Mouse (Mus musculus) lung, postnatal 4 days (tissue): ENCODE measurements at regions not wholly inside any gene's neighbourhood (a gene's known extent, or its start where the extent isn't known, plus 50 kb on each side); places are given as distances from the start of the nearest gene placed in this dataset.

Source experiments
- DNase-seq, 2 experiments: peaks; one replicate each; pipeline ENCODE4 v3.0.0; 2021

DNA sequence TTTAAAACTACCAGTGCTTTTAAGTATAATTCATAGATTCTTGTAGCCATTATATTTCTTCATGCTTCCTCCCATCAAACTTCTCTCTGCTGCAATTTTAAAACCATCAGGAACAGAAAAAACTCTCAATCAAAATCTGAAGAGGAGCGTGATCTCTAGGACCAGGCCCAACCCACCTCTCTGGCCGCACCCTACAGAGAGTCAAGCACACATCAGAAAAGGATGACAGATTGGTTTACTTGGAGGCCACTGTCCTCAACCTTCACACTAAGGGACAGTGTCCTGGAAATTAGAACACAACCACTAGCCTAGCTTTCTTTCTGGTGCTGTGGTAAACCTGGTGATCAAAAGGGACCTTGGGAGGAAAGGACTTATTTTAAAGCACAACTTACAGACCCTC is 342.7 kb upstream of the Map3k7 start:
- DNase-seq = no peak

DNA sequence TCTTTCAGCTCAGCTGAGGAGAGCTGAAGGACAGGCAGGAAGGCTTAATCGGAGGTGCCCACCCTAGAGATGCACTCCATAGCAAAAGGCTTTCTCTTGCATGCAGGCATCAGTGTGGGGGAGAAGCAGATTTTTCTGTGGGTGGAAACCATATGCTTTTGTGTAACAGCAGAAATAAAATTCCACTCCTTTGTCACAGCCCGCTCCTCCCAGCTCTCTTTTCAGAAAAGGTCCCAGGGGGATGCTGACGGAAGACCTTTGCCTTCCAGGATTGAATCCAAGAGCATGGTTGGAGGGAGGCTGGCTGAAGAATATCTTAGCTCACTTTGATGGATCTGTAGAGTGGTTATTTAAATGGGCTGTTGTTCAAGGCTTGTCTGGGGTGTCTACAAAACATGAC is 336.8 kb upstream of the Map3k7 start:
- no peak for DNase-seq

DNA sequence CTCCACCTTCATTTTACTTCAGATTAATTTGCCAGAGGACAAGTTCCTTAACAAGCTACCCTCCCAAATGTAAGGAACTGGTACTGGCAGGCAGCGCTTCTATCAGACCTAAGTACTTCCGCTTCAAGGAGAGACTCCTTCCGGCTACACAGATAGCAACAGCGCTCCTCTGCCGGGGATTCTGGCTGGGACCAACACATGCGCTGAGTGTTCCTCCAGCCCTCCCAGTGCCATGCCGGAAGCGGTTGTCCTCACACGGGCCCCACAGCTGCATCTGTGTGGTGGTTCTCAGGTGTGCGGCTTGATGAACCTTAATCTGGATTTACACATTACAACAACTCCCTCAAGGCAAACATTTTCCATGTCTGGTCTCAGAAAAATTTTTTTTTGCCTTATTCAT is 336.1 kb upstream of the Map3k7 start:
- no peak for DNase-seq

DNA sequence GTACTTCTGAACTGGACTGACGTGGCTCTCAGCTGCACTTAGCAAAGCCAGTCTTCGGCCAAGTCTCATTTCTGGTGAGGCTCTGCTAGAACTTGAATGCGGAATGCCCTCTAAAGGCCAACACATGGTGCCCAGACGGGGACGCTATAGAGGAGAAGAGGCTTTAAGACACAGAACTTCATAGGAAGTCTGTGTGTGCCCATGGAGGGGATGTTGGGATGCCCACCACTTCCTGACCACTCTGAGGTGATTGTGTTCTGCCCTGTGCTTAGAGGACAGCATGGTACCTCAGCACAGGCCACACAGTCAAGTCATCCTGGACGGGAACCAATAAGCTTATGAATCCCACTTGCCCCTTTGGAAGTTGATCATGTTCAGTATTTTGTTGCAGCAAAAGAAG is 325.3 kb upstream of the Map3k7 start:
- no peak for DNase-seq

DNA sequence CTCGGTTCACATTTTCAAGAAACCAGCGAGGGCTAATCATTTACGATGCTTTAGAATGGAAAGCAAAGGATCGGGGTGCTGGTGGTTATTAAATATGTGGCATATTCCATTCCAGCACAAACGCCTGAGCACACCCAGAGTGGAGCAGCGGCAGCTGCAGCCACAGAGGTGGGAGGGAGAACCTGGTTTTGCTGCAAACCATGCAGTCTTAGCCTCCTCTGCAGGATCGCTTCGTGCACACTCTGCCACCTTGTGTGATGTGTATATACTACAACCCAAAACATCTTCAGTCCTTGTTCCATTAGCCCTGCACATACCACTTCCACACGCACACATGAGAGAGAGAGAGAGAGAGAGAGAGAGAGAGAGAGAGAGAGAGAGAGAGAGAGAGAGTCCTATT is 321.7 kb upstream of the Map3k7 start:
- DNase-seq = peak; percentile 10 to 31

DNA sequence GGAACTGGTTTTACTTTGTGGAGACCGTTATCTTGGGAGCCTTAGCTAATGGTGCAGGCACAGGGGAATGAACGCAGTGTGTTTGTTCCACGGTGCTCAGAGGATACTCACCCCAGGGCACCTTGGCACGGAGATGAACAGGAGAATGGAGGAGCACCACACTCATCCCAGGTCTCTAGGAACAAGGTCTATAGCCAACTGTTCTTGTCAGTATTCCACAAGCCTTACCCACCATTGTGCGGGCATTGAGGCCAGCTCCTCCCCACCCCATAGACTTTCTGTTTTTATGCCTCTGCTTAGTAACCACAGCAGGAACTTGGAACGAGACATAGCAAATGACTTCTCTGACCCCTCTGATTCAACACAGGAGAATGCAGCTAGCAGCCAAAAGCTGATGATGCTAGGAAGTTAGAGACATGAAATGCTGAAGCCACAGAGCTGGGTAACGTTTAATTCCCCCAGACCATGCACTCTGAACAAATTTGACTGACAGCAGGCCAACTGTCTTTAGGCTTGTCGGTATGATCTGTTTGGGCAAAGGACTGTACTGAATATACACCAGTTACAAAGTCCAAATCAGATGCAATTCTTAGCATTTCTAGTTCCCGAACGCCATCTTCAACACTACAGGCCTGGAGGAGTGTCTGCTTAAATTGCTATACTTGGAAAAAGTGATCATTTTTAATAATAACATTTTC is 321.2 kb upstream of the Map3k7 start:
- DNase-seq = peak; percentile 26 to 29

DNA sequence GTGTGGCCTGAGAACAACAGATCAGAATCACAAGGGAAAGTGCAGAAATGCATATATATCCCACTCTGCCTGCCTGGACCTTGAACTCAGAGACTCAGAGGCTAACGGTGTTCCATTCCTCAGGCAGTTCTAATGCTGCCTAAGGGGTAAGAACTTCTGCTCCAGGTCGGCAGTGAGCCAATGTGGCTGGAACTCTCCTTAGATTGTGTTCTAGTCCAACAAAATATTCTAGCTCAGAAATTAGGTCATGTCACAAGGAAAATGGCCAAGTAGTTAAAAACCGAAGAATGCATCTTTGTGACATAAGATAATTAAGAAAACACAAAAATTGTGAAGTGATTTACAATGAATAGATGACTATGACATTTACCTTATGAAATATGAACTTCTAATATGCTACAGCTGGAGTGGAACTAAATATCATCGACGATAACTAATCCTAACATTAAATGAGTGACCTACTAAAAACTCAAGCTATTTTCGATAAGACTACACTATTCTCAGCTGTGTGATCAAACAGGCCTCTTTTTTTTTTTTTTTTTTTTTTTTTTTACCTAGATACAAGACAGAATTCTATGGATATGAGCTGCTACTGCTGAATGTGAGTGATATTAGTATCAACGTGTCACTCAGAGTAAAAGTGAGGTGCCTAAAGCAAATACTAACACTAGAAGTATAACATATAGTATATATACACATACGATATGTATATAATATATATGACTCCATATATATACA is 315.1 kb upstream of the Map3k7 start:
- no peak for DNase-seq

DNA sequence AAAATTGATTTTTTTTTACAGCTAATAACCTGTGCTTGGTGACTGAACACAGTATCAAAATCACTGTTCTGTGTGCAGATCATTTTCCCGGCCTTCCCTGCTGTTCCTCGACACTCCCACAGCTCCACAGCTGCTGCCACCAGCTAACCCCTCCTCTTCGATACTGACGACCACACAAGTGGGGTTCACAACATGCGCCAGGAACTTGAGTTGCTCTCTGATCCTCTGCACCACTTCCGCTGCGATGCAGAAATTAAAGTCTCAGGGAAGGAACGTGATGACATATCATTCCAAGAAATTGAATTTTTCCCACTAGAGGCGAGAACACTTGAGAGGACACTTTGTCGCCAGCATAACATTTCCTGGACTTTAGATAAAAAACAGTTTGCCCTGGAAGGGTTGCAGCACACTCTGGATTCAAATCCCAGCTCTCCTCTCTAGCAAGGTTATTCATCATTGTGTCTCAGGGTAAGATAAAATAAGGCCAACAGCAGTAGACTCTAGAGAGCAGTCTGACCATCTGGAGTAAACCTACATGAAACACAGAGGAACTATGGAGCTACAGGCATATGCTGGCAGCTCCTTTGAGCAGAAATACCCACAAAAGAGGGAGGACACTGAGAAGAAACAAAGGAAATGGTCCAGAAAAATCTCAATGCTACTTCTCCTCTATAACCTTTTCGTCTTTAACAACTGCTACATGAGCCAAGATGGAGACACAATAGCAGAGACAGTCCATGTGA is 308.4 kb upstream of the Map3k7 start:
- DNase-seq = no peak

DNA sequence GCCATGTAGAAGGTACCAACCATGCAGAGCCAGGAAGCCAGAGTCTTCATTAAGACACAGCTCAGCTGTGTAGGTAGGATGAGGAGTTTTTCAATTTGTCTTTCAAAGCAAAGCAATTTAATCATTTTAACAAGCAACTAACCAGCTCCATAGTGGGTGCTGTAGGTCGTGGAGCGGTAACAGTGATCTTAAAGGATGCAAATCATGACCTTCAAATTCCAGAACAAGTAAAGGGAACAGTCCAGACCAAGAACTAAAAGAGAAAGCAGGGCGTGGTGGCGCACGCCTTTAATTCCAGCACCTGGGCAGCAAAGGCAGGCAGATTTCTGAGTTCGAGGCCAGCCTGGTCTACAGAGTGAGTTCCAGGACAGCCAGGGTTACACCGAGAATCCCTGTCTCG is 307.8 kb upstream of the Map3k7 start:
- no peak for DNase-seq

DNA sequence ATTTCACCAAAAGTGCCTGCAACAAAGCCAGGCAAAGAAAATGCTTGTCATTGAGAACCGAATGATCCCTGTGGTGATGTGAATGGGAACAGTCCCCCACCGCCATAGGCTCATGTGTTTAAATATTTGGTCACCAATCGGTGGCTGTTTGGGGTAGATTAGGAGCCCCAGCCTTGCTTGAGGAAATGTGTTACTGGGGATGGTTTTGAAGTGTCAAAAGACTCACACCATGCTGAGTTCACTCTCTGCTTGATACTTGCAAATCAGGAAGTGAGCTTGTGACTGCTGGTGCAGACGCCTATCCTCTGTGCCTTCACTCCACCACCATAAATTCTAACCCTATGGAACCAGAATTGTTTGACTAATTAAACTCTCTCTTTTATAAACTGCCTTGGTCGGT is 305.1 kb upstream of the Map3k7 start:
- DNase-seq = no peak

DNA sequence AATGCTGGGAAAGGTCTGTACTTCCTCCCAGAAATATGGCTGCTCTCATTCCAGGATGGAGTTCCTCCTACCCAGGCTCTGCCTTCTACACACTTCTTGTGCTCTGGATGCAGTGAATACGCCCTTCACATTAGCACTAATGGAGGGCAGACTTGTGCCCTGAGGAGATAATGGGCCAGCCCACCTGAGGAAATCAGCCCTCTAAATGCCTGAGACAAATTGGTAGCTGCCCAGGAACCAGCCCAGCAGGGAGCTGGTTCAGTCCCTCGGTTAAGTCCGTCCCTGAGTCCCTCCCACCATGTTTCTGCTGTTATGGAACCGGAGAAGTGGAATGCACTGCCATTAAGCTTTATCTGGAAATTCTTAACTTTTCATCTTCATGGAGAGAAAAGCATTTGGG is 303.0 kb upstream of the Map3k7 start:
- no peak for DNase-seq

DNA sequence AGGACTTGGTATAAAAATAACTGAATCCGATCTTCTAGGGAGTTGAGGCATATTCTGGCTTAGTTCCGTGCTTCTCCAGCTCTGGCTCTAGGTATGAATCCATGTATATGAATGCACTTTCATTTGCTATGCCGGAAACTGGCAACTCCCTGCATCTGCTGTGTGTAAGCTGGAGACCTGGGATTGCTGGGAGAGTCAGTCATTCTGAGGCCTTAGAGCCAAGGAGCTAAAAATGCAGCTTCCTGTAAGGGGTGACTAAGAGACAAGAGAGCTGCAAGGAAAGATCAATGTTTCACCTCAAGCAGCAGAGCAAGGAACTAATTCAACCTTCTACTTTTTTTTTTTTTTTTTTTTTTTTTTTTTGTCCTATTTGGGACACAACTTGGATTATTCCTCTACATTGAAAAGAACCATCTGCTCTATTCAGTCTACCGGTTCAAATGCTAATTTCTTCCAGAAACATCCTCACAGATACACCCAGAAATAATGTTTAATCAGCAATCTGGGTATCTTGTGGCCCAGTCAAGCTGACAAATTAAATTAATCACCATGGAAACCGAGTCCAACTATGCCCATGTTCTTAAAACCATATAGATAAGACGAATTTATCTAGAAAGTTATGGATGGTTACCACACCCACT is 292.2 kb upstream of the Map3k7 start:
- DNase-seq = no peak

DNA sequence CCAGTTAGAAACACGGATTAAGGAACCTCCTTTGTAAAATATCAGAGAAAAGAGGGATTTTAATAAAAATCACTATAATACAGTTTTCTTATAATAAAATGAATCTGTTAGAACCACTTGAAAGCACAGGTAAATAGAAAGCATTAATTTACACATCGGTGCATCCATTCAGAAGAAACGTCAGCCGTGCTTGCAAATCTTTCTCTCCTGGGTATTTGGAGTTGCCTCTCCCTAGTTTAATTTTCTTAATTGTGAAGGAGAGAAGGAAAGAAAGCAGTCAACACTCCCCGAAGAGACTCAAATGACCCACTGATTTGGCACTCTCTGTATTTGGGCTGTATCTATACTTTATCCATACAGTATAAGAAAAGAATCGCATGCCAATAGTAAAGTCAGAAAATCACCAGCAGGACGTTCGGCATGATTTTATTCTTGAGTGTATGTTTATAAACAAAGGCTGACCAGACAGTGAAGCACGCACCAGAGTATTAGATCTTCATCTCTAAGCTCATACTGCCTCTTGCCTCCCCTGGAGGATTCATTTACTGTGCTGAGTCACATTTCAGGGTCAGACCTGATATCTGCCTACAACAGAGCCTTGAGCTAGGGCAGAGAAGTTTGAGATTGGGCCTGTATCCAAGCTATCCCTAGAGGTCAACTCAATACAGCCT is 291.6 kb upstream of the Map3k7 start:
- DNase-seq = no peak

DNA sequence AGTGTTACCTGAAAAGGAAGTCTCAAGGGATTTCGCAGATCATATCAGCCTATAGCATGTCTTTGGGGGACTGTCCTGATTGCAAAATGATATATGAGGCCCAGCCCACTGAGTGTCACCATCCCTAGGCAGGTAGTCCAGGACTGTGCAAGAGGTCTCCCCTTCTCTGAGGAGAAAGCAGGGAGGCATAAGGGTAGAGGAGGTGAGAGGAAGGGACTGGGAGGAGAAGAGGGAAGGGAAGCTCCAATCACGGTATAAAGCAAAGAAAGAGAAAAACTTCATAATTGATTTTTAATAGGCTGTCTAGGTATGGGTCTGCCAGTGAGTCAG is 291.1 kb upstream of the Map3k7 start:
- DNase-seq = no peak

DNA sequence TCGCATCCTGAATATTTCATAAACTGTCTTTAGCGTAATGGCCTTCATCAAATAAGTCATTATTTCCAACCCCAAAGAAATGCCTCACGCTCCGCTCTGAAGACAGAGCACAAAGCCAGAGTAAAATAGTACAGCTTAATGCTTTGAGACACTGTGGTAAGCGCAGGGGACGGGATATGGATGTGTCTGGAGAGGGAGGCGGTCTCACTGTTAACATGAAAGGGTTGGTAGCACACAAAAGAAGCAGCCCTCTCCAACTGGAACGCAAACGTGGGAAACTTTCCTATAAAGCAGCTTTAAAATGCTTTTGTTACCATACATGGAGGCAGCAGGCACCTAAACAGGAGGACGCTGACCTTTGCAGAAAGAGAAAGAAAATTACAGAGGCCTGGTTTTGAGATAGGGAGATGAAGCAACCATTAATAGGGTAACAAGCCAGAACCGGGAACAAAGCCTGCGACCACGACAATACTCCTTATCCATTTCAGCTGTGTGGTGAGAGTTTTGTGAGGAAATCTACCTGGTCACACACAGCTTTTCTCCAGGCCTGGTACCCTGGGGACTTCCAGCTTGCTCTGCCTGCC is 284.8 kb upstream of the Map3k7 start:
- no peak for DNase-seq

DNA sequence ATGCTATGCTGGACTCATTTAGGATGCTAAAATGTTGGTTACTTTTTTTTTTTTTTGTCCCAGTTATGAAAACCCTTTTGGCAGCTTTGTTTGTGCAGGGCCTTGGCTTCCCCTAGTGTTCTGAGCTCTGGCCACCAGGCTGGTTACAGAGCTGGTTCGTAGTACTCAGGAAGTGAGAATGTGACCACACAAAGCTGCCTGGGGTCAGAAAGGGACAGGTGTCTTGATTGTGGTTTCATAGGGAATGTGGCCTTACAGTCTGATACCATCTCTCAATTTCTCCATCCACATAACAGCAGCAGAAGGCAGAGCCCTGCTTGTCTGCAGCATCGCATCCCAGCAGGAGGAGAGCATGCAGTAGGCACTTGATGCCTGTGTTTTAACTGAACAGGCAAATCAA is 282.9 kb upstream of the Map3k7 start:
- DNase-seq = no peak

DNA sequence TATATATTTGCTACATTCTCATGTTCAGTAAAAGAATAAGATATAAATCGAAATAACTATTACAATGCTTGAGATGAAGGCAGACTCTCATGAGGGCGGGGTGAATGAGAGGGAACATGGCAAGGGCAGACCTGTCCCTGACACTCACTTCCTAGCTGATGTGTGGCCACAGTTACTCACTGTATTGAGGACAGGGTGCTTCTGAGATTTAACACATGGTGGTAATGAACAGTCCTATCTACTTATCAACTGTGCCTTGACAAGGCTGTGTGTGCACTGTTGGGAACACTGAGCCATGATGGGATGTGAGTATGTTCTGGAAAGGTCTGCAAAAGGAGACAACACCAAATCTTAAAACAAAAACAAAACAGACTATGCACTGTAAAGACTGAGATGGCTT is 274.8 kb upstream of the Map3k7 start:
- no peak for DNase-seq

DNA sequence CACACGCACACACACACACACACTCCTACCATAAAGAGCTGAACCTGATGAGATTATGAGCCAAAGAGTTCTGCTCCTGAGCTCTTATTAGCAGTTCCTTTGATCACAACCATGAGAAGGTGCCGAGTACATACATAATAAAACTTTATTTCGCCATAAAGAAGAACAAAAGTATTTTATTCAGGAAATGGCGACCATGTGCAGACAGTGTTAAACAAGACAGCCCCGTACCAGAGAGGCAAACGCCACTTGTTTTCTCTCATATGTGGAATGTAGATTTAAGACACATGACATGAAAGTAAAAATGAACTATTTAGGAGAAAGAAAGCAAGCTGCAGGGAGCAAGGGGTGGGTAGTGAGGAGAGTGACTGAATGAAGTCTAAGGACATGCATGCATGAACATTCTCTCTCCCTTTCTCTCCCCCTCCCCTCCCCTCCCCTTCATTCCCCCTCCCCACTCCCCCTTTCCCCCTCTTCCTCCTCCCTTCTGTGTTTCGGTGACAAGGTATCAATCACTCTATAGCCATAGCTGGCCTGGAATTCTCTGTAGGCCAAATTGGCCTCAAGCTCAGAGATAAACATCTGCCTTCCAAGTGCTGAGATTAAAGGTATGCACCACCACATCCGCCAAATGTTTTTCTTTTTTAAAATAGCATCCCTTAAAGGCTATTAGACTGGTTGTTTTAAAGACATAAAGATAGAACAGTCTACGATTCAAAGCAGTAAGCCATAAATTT is 266.0 kb upstream of the Map3k7 start:
- DNase-seq = no peak

DNA sequence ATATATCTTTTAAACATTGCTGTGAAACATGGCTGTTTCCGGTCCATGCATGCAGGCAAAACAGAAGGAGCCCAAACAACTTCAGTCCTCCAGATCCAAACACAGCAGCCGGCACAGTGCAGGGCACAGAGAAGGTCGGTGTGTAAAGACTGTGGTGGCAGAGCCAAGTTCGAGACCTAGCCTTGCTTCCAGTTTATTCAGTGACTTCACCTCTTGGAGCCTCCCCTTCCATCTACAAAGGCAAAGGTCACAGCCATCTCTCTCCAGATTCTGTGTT is 265.5 kb upstream of the Map3k7 start:
- DNase-seq = no peak

DNA sequence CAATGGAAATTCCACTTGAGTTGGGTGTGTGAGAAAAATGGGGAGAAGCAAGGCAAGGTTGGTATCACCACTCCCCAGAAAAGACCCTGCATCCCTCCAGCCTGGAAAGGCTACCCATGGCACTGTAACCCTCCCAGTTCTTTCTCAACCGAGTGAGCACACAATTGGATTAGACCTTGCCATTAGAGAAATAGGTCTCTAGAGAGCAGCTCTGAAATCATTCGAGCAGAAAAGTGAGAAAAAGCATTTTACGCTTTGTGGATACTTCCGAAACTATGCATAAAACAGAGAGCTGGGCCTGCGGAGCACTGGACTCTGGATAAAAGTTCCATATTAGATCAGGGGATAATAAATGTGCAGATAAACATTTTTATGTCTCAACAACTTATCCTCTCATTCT is 264.6 kb upstream of the Map3k7 start:
- no peak for DNase-seq

DNA sequence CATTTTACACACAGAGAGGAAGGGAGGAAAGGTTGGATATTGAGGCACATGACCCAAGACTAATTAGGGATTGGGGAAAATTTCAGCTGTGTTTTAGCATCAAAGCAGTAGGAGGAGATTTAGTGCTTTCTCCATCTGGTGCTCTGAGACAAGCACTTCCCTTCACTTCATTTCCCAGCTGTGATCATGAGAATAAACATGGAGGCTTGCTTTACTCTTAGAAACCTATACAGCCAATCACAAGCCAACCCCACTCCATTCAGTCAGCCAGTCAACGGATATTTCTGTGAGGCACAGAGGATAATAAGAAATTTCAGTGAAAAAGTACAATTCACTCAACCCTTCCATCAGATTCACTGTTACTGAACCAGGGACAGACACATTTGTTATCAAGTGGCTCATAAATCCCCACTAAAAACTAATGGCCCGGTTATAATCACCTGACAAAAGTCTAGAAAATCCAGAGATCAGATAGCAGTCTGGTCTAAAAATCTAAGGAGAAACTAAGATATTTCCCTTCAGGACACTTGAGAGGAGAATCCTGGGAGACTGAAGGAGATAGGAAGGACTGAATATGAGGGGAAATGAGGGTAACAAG is 249.7 kb upstream of the Map3k7 start:
- DNase-seq = no peak

DNA sequence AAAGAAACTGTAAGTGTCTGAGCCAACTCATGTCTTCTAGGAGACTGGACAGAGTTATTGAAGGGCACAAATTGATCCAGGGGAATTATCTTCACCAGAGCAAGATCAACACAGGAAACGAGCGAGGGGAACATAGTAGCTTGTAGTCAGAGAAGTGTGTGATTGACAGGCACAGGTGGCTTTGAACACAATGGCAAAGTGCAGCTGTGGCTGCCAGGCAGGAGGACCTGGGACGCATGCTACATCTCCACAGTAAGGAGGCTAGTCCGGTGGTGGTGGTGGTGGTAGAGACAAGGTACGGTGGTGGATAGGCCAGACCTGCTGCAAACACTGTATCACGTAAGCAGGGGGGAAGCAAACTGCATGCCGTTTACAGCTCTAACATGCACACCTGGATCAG is 240.4 kb upstream of the Map3k7 start:
- DNase-seq = no peak
